Mouse (Mus musculus) brain, embryonic 14.5 days (tissue): ENCODE data around the gene Nmt1.

Source experiments
- CTCF ChIP-seq: fragments of 200-500 bp; IDR thresholded peaks from 2 replicates; pipeline ENCODE4 v1.5.1; 2012; ENCODE audit warnings: inconsistent platforms, mild to moderate bottlenecking, moderate library complexity, borderline replicate concordance; ENCODE audit not compliant: insufficient read depth, insufficient read length; ENCODE audit errors: extremely low read depth
- POLR2A ChIP-seq: fragments of 200-500 bp; IDR thresholded peaks from 2 replicates; pipeline ENCODE4 v1.6.1; 2012; ENCODE audit warnings: mild to moderate bottlenecking, inconsistent platforms, borderline replicate concordance; ENCODE audit not compliant: poor library complexity, insufficient read depth, insufficient read length, severe bottlenecking; ENCODE audit errors: extremely low read depth

GRCm38 (mm10) chr11:103078131-103078530, 50.1 kb downstream of the Nmt1 start:
- TF ChIP-seq POLR2A (no peak), CTCF (no peak)
